Mouse (Mus musculus) spleen, adult 2 months (tissue): Measurements from ENCODE around the gene Ankrd34b.

Source experiments
- CTCF ChIP-seq: fragments of 200-500 bp; IDR thresholded peaks from 2 replicates; pipeline ENCODE4 v1.5.1; 2011; ENCODE audit warnings: mild to moderate bottlenecking, inconsistent platforms; ENCODE audit not compliant: insufficient read depth, insufficient read length, insufficient replicate concordance; ENCODE audit errors: extremely low read depth
- POLR2A ChIP-seq: fragments of 200-500 bp; IDR thresholded peaks from 2 replicates; pipeline ENCODE4 v1.6.1; 2011; ENCODE audit warnings: low read depth, low read length, inconsistent platforms

DNA sequence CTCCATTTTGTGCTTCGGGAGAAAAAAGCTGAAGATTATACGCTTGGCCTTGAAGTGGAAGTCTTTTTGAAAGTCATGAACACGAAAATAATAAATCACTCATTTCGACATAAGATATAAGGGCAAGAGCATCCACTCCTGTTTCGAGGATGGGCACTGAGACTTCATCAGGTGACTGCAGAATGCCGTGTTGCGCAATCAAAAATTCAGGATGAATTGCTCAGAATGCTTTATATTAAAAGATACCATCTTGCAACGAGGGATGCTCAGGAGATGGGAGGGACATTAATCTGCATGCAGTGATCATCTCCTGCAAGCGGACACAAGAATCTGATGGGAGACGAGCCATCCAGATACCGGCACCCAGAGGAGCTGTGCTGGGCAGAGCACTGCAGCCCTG is 6.1 kb upstream of the Ankrd34b start:
- no peak for TF ChIP-seq POLR2A
- TF ChIP-seq CTCF, result no peak
